Mouse (Mus musculus) B cell, adult 67 days (primary cell): ENCODE data around the gene Gm27027. TPM values are rescaled to one million over a fixed set of nuclear protein-coding genes. Genes with fewer than 3 reads are reported as not detected.

Experiments used
- total RNA-seq, 2 experiments: library from RNA; stranded (reverse); gene quantifications; 4 replicates each; pipeline ENCODE4 v1.2.4; 2023

Gm27027 gene
- not detected for total RNA-seq

DNA sequence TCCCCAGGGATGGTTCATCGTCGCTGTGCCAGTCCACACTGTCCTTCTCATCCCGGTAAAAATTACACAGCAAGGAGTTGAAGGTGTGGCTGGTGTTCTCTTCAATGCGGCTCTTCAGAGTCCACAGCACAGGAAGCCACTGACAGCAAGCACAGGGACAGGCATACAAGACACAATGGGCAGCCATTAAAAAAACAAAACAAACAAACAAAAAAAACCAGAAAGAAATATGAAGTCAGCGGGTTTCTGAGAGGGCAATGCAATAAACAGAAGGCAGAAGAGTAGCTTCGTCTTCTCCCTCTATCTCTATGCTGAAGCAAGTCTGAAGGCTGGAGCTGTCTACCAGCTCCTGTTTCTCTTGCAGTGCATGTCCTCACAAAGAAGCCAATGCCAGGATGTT lies at the start of gene Gm27027:
Gm27027 (minus strand) TSS at position 101 of the 400 bp plus-strand sequence.

DNA sequence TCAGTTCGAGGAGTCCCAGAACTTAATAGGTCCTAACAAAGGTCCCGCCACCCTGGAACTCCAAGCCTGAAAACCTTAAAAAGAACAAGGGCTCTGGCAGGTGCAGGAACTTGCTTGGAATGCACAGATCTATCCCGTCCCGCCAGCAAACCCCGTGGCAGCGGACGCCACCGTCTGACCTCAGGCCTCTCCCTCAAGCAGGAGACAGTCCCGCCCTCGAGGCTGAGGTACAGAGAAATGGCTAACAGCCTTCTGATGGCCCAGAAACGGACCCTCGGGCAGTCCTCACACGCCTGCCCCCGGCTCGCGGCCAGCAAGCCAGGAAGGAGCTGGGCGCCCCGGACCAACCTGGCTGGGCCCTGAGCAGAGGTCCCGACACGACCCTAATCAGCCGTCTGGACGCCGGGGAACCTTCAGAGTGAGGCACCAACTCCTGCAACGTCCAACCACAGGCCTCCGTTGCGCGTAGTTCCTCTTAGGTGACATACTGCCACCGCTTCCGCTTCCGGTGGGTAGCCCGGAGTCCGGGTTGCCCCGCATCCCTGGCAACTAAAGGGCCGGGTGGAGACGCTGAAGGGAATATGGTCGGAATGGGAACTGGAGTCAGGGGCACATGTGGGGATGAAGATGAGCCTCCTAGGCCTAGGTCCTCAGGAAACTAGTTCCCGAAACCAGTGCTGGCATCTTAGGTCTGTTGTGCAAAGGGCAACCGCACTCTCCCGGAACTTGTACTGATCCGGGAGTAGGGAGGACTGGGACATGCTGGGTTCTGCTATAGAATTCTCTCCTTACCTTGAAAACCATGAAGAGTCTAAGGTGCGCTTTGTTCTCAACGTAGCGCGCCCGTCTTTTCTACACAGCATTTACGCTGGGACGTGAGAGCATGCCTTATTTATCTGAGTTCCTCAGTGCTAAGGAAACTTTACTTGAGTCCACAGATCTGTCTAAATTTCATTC lies 14.5 kb upstream of the Gm27027 start, which contains the start of gene Alkbh3:
Alkbh3 (minus strand) TSS at position 473 of the 957 bp plus-strand sequence.

DNA sequence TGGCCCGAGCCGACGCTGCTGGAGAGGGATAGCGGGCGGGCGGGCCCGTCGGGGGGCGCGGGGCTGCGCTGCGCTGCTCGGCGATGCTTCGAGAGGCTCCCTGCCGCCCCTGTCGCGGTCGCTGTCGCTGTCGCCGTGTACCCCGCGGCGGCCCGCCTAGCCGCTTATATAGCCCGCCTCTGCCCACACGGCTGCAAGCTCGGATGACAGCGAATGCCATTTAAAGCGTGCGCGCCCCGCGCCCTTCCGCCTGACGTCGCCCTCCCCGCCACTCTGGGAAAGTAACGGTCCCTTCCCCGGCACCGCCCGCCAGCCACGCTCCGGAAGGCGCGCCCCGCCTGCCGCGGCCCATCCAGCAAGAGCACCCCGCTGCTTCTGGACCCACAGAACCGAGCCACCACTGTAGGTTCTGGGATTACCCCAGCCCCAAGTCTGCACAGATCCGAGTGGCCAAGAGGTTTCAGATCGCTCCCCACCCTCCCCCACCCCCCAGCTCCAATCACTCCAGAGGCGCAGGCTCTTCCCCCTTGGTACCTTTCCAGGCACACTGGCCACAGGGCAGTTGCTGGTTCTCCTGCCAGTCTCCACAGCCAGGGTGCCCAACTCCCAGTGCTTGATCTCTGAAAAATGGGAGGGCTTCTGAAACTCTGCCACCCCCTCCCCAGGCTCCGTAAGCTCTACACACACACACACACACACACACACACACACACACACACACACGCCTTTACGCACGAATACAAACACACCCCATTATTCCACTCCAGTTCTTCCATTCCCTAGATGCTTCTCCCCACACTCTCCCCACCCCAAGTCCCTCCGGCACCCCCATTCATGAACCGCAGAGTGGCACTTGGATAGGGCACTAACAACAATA lies 39.0 kb downstream of the Gm27027 start, which contains the start of gene Gm13889:
Gm13889 (minus strand) TSS at position 294 of the 877 bp plus-strand sequence.

Other genes with a start within 250 kb of the Gm27027 start
- 10 to 100 TPM; 43.8 to 48.5 TPM for gene Ext2, start 173.8 kb downstream of the Gm27027 start, total RNA-seq
- 10 to 100 TPM; 15.8 to 18.0 TPM for gene Accs, start 146.4 kb downstream of the Gm27027 start, total RNA-seq
- not detected for gene Accsl, start 127.2 kb downstream of the Gm27027 start, total RNA-seq
- not detected for gene Gm13889, start 39.2 kb downstream of the Gm27027 start, total RNA-seq
- gene Alkbh3, start 14.5 kb upstream of the Gm27027 start, total RNA-seq: 10 to 100 TPM; 52.4 to 61.3 TPM
- 10 to 100 TPM; 37.0 to 38.9 TPM for gene Hsd17b12, start 161.6 kb upstream of the Gm27027 start, total RNA-seq